Mouse (Mus musculus) thymus, adult 2 months (tissue): ENCODE results near the gene Spocd1.

Experiments
- CTCF ChIP-seq: fragments of 200-500 bp; IDR thresholded peaks from 2 replicates; pipeline ENCODE4 v1.5.1; 2012; ENCODE audit warnings: mild to moderate bottlenecking, control low read depth, low read length, moderate library complexity, borderline replicate concordance; ENCODE audit not compliant: control insufficient read depth, poor library complexity, insufficient read depth; ENCODE audit errors: extremely low read depth
- POLR2A ChIP-seq: fragments of 200-500 bp; IDR thresholded peaks from 2 replicates; pipeline ENCODE4 v1.6.1; 2012; ENCODE audit warnings: mild to moderate bottlenecking, low read length, control low read depth, moderate library complexity; ENCODE audit not compliant: control insufficient read depth, poor library complexity, insufficient read depth; ENCODE audit errors: extremely low read depth

DNA sequence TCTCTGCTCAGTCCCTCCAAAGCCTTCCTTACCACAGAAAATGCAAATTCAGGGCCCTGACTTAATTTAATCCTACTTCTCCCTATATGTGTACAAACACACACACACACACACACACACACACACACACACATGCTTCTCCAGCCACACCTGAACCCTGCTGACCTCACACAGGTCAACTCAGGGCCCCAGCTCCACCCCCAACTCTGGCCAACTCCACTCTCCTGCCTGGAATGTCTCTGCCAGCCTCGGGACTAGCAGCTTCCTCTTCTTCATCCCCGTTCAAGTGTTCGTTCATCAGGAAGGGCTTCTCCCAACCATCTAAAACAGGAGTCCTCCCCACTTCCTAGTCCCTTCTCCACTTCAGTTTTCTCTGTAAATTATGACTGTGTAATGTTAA is 47.4 kb upstream of the Spocd1 start:
- TF ChIP-seq CTCF (no peak), POLR2A (no peak)
